Mouse (Mus musculus) heart, adult 9 months (tissue): ENCODE results near the gene Ing5.
"Not testable (repeated sequence)": the region's sequence is repeated elsewhere in the genome, so short reads cannot be mapped to it uniquely, and the experiment has no call there.

Experiments
- DNase-seq, 2 experiments: peaks; one replicate each; pipeline ENCODE4 v3.0.0; 2022; ENCODE audit warnings: low spot score in 2 of 2

Gene Ing5

DNA sequence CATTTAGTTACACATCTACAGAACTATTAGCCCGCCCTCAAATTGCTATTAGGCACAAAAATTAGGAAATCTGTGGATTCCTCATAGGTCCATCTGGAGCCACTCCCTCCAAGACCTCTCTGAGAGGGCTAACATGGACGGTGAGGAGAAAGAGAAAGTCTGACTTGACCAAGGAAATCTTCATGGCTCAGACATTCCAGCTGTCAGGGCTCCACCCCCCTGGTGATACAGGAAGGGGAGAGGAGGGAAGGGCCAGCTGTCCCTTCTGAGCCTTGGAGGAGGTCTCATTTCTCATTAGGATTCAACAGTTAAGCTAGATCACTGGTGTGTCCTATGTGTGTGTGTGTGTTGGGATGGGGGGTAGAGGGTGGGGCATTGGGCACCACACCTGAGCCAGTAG lies 57.3 kb downstream of the Ing5 start, which contains the start of gene Gal3st2:
Gal3st2 (plus strand) TSS at position 259 of the 400 bp plus-strand sequence.
- not testable (repeated sequence) for DNase-seq
